Mouse (Mus musculus) lung, embryonic 14.5 days (tissue): ENCODE results near the gene Ubald1. TPM values are rescaled to one million over a fixed set of nuclear protein-coding genes. Genes with fewer than 3 reads are reported as not detected.

Source experiments
- ATAC-seq: fragments of 200-750 bp; cut with Nextera tagmentation; 2 replicates; pipeline ENCODE4 v1.8.0; 2017; ENCODE audit warnings: mild to moderate bottlenecking, moderate TSS enrichment, moderate library complexity; ENCODE audit not compliant: insufficient read depth
- DNase-seq: peaks from one replicate; pipeline ENCODE4 v3.0.0-alpha.2; 2015
- H3K27ac ChIP-seq: fragments of 300-500 bp; sonication (generic); 2 replicates; pipeline ENCODE4 v1.5.1; 2014; ENCODE audit warnings: low read depth, mild to moderate bottlenecking, moderate library complexity
- H3K27me3 ChIP-seq: fragments of 300-500 bp; sonication (generic); 2 replicates; pipeline ENCODE4 v1.6.1; 2014; ENCODE audit warnings: low read length, control low read depth; ENCODE audit not compliant: insufficient read depth
- H3K36me3 ChIP-seq: fragments of 300-500 bp; sonication (generic); 2 replicates; pipeline ENCODE4 v1.6.1; 2014; ENCODE audit warnings: control low read depth; ENCODE audit not compliant: insufficient read depth
- H3K4me1 ChIP-seq: fragments of 300-500 bp; sonication (generic); 2 replicates; pipeline ENCODE4 v1.6.1; 2014; ENCODE audit warnings: antibody characterized with exemption, control low read depth; ENCODE audit not compliant: insufficient read depth
- H3K4me2 ChIP-seq: fragments of 300-500 bp; sonication (generic); 2 replicates; pipeline ENCODE4 v1.6.1; 2014; ENCODE audit warnings: mild to moderate bottlenecking
- H3K4me3 ChIP-seq: fragments of 300-500 bp; sonication (generic); 2 replicates; pipeline ENCODE4 v1.5.1; 2014; ENCODE audit warnings: low read depth, low read length
- H3K9ac ChIP-seq: fragments of 300-500 bp; sonication (generic); 2 replicates; pipeline ENCODE4 v1.6.1; 2014
- H3K9me3 ChIP-seq: fragments of 300-500 bp; sonication (generic); 2 replicates; pipeline ENCODE4 v1.6.1; 2016; ENCODE audit warnings: low read depth, low read length, control low read depth
- CTCF ChIP-seq: IDR thresholded peaks from 2 replicates; pipeline ENCODE4 v1.5.1; 2016; ENCODE audit warnings: antibody characterized with exemption, low read depth
- WGBS: fragments of 180-500 bp; shearing (Covaris S2); extraction: QIAGEN DNeasy Blood & Tissue Kit; methylation state at CpG from one replicate; pipeline ENCODE4 v1.1.7; 2014; 5-methylcytosine and 5-hydroxymethylcytosine counted together
- polyA plus RNA-seq: library from polyadenylated mRNA; unstranded; fragments of >200 nt; fragmentation: Nextera tagmentation; extraction: Ambion mirVana; gene quantifications from 2 replicates; pipeline ENCODE4 v1.2.1, GENCODE M21; 2014

The Ubald1 gene
- polyA plus RNA-seq, 1 experiment from 2014 or later: 39.3 TPM

GRCm38 (mm10) chr16:4901167-4901566 is 21.1 kb upstream of the Ubald1 start:
- 0 out of 2 replicates have a peak, but pooled peaks cover 7% of the 10 kb centered on the region for H3K4me1 ChIP-seq
- no peak for TF ChIP-seq CTCF
- 59% methylated on average over 7 of the region's 7 CpGs for WGBS

GRCm38 (mm10) chr16:4899711-4900110 is 19.6 kb upstream of the Ubald1 start:
- Histone ChIP-seq H3K4me2 (no peak overlapping the region; the same call in 1 of the 2 replicates), H3K27ac (peak overlapping the region; percentile 62), H3K4me3 (no peak overlapping the region), H3K27me3 (no peaks in the 10 kb centered on the region), H3K36me3 (0 out of 2 replicates have a peak, but pooled peaks cover 5% of the 10 kb centered on the region), H3K9me3 (no peaks in the 10 kb centered on the region), H3K9ac (no peak overlapping the region), H3K4me1 (no peaks in the 10 kb centered on the region)
- ATAC-seq (no peak), DNase-seq (peak; percentile 91)
- WGBS: 38% methylated on average over 2 of the region's 2 CpGs
- no peak for TF ChIP-seq CTCF

More at GRCm38 (mm10) chr16:4901167-4901566, 21.1 kb upstream of the Ubald1 start:
- DNase-seq (no peak), ATAC-seq (no peak)
- Histone ChIP-seq H3K36me3 (0 out of 2 replicates have a peak, but pooled peaks cover 3% of the 10 kb centered on the region), H3K27ac (no peak overlapping the region), H3K9ac (no peak overlapping the region), H3K27me3 (no peaks in the 10 kb centered on the region), H3K4me3 (no peak overlapping the region), H3K4me2 (no peak overlapping the region), H3K9me3 (no peaks in the 10 kb centered on the region)

GRCm38 (mm10) chr16:4898881-4899280 is 18.8 kb upstream of the Ubald1 start:
- Histone ChIP-seq H3K9ac (no peak overlapping the region), H3K27me3 (no peaks in the 10 kb centered on the region), H3K9me3 (no peaks in the 10 kb centered on the region), H3K27ac (0 out of 2 replicates have a peak overlapping the region, but pooled peaks have one; percentile 36), H3K36me3 (0 out of 2 replicates have a peak, but pooled peaks cover 10% of the 10 kb centered on the region), H3K4me3 (no peak overlapping the region), H3K4me2 (no peak overlapping the region), H3K4me1 (no peaks in the 10 kb centered on the region)
- ATAC-seq: no peak
- WGBS: 87% methylated on average over 6 of the region's 6 CpGs
- no peak for DNase-seq
- no peak for TF ChIP-seq CTCF

- no peak overlapping the region for H3K4me3 ChIP-seq
- TF ChIP-seq CTCF: peak; percentile 35
- no peak for DNase-seq
- ATAC-seq: no peak
- no peak overlapping the region for H3K9ac ChIP-seq
- no peak overlapping the region for H3K4me2 ChIP-seq
- H3K27me3 ChIP-seq: no peaks in the 10 kb centered on the region
- H3K36me3 ChIP-seq: 0 out of 2 replicates have a peak, but pooled peaks cover 15% of the 10 kb centered on the region
- WGBS: 62% methylated on average over 7 of the region's 7 CpGs
- H3K4me1 ChIP-seq: no peaks in the 10 kb centered on the region
- H3K9me3 ChIP-seq: no peaks in the 10 kb centered on the region
- H3K27ac ChIP-seq: peak overlapping the region; percentile 6; the same call in 1 of the 2 replicates
Measured at GRCm38 (mm10) chr16:4897146-4897730, 17.1 kb upstream of the Ubald1 start.

GRCm38 (mm10) chr16:4896249-4897027 is 16.3 kb upstream of the Ubald1 start:
- Histone ChIP-seq H3K4me2 (no peak overlapping the region), H3K4me3 (no peak overlapping the region), H3K4me1 (no peaks in the 10 kb centered on the region), H3K27me3 (no peaks in the 10 kb centered on the region), H3K36me3 (0 out of 2 replicates have a peak, but pooled peaks cover 15% of the 10 kb centered on the region), H3K27ac (peak overlapping the region; percentile 9; the same call in 1 of the 2 replicates), H3K9me3 (no peaks in the 10 kb centered on the region), H3K9ac (no peak overlapping the region)
- WGBS: 65% methylated on average over 5 of the region's 5 CpGs
- ATAC-seq (no peak), DNase-seq (no peak)
- TF ChIP-seq CTCF: no peak

GRCm38 (mm10) chr16:4894201-4894908 is 14.2 kb upstream of the Ubald1 start:
- peaks cover 6% of the 10 kb centered on the region; the same call in 1 of the 2 replicates for H3K4me1 ChIP-seq
- no peak overlapping the region for H3K9ac ChIP-seq

More at GRCm38 (mm10) chr16:4894201-4894908, 14.2 kb upstream of the Ubald1 start:
- peak overlapping the region; percentile 18; the same call in 1 of the 2 replicates for H3K27ac ChIP-seq
- H3K36me3 ChIP-seq: 0 out of 2 replicates have a peak, but pooled peaks cover 20% of the 10 kb centered on the region
- no peak for TF ChIP-seq CTCF
- H3K9me3 ChIP-seq: no peaks in the 10 kb centered on the region
- H3K4me3 ChIP-seq: no peak overlapping the region
- no peaks in the 10 kb centered on the region for H3K27me3 ChIP-seq
- DNase-seq (no peak), ATAC-seq (no peak)
- WGBS: 63% methylated on average over 7 of the region's 7 CpGs
- no peak overlapping the region for H3K4me2 ChIP-seq
